Mouse (Mus musculus): ENCODE results near the gene Phlda3.

Gene Phlda3

DNA sequence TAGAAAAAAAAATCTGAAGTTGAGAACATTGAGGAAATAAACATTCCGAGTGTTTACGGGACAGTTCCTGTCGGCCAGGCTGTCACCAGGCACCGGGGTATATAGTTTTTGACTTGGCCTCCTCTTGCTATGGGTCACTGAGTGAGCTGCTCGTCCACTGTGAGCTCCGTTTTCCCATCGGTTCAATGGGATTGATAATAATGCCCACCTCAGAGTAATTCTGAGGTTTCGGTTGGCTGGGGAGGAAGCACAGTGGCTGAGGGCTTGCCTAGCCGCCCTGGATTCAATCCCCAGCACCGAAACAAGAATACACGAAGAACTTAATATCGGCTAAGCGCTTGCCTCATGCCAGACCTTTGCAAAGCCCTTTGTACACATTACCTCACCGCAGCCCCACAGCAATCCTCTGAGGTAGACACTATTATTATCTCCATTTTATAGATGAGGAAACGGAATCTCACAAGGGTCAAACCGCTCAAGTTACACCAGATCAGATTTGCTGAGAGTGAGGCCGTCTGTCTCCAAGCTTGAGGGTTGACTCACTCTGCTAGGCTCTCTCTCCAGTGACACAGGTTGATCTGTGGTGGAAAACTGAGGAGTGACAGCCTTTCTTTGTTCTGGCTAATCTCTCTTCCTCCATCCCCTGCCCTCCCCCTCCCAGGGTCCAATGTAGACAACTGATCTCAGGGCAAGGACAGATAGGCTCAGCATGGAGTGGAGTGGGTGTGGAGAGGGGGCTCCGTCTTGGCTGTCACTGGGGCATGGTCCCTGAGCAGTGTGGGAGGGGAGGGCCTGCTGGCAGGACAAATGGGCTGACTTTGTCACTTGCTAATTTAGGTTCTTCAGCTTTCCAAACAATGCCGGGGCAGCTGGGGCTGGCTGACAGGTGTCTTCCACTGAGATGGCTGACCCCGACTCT lies 28.6 kb downstream of the Phlda3 start:
- DNase-seq = no peak

DNA sequence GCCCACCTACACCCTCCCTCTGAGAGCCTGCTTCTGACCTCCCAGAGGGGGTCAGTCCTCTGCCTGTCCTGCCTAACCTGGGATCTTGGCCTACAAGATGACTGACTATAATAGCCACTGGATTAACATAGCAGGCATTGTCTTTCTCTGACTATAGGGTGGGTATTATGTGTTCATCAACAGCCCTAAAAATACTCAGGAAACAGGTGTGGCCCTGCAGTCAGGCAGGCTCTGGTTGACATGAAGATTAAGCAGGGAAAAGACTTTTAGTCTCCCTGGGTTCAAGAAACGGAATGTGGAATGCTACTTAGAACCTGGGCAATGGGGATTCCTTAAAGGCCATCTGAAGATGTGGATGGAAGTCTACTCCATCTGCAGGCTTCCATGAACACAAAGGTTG lies 32.6 kb downstream of the Phlda3 start:
- DNase-seq = no peak

DNA sequence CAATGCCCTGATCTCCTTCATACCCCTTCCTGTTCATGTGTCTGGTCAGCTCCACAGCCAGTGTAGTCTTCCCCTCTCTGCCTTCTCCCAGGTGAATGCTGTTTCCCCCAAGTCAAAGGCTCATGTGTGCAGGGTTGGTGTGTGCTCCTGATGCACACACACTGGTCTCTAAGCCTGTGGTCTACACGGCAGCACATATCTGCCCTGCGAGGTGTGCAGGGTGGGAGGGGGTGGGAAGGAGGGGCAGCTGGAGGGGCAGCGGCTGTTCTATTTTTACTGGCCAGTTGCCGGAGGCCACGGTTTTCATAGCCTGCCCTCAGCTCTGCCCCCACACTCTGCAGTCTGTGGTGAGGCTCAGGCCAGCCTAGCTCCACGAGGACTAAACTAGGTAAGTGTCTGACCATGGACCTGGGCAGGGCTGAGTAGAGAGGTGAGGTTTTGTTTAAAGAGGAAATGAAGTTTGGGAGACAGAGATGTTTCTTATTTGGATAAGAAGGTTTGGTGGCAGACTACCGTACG lies 33.2 kb downstream of the Phlda3 start:
- no peak for DNase-seq

DNA sequence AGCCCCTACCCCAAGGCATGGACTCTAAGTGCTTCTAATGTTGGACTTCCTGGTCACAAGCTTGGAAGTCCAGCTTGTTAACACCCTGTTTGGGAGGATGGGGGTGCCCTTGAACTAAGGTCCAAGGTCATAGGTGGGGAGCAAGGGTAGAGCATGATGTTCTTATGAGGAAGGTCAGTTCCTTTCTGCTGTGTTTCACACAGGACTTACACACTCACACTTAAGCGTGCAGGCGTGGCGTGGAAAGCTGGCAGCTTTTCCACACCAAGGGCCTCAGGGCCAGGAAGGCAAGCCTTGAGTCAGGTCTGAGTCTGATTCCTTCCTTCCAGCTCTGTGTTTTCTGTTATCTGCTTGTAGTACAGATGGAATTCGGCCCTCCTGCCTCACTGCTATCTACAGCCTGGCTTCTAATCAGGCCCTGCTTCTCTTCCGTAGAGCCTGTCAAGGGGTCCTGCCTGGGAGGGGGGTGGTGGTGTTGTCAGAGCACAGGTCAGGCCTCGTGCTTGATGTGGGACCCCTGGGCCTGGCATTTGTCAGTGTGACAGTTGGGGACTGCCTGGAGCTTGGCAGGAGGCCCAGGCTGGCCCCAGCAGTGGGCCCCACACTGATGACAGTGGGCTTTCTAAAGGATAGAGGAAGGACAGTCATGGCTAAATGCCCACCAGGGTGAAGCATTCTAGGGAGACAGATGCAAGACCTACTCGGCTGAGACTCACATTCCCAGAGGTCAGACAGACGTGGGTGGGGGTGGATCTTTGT lies 34.5 kb downstream of the Phlda3 start:
- no peak for DNase-seq

DNA sequence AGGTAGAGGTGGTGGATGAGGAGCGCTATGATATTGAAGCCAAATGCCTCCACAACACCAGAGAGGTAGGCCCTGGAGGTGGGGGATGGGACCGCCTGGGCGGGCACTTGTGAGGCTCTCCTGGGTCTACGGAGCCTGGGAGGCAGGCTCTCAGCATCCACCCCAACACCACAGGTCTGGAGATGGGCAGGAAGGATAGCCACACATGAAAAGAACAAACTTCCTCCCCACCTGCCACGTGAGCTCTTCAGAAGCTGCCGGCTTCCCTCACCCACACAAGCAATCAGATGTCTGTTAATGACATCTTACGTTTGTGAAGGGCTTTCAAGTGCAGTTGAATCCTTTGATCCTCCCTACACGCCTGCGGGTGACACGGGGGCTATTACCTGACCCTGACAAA lies 41.6 kb downstream of the Phlda3 start:
- DNase-seq = no peak

DNA sequence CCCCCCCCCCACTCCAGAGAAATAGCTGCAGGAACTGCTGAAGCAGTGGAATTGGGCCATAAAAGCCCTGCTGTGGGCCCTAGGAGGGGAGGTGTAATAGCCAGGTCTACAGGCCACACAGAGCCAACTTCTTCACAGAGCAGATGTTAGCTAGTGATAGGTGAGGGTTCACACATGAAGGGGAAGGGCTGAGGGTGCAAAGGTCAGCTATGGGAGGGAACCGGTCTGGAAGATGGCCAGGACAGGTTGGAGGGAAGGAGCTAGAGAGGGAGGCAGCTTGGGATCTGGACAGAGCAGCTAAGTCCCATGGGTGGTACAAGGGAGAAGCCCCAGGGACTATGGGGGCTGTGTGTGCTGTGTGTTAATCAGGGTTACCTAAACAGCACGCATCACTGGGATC lies 44.3 kb downstream of the Phlda3 start:
- DNase-seq = peak; percentile 70 to 72

DNA sequence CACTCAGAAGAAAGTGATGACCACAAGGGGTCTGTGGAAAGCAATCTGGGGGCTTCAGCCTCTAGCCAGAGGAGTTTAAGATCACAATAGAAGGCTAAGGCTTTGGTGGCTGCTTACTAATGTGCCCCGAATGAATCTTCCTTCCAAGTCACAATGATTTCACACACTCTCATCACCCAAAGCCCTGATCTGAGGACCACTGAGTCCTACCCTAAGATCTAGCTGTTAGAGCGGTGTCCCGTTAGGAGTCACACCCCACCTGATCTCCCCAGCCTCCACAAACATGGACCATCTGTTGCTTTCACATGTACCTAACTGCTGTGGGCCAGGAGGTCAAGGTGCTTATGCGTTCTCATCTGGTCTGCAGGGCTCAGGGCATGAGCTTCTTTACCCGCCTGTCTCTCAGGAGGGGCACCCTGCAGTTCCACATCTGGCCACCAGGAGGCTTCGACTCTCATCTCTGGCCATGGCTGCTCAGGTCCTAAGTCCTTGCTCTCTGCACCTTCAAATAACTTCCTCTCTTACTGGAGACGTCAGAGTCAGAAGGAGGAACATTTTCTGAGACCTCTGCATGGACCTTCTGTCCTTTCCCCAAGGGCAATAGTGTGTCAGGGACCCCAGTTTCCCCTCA lies 45.2 kb downstream of the Phlda3 start:
- peak; percentile 91 to 97 for DNase-seq

DNA sequence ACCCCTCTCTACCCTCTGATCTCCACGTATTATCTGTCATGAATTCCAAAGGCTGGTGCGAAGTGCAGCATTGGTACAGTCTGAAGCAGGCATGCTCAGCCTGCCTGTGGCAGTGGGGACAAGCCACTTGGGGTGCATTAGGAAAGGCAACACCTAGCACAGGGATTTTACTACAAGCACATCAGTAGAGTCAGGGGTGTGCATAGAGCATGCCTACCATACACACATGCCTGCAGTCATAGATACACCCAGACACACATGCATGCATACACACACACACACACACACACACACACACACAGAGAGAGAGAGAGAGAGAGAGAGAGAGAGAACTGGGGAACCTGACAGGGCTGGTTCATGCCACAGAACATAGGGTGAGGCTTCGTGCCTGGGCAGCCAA lies 46.3 kb downstream of the Phlda3 start:
- DNase-seq = no peak

DNA sequence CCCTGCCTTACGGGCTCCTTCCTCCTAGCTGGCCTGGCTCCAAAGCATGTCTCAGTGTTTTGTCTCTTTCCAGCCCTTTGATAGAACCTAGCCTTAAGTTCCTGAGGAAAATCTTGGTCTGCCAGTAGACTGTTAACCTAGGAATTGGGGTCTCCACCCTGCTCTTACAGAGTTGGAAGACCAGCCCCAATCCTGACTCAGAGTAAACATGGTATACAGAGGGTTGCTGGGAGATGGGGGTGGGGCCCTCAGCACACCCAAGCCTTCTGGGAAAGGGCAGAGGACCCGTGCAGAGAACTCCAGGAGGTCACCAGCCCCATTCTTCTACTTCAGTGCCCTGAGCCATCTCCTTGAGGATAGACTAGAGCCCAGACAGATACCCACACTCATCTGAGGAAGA lies 46.7 kb downstream of the Phlda3 start:
- DNase-seq = peak; percentile 25 to 40

DNA sequence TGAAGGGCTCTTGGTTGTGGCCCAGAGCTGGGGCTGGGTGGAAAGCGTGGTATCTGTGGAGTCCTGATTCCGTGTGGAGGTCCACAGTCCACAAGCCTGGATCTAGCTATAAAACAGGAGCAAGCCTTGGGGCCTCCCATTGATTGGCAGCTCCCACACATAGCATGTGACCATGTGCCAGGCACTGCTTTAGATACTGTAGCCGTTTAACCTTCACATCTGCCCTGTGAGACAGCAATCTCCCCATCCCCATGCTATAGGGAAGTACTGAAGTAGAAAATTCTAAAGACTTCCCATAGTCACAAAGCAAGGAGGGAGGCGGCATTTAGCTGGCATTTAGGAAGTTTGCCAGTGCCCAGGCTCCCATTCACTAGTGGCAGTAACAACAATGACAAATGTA lies 47.2 kb downstream of the Phlda3 start:
- peak; percentile 36 to 40 for DNase-seq

DNA sequence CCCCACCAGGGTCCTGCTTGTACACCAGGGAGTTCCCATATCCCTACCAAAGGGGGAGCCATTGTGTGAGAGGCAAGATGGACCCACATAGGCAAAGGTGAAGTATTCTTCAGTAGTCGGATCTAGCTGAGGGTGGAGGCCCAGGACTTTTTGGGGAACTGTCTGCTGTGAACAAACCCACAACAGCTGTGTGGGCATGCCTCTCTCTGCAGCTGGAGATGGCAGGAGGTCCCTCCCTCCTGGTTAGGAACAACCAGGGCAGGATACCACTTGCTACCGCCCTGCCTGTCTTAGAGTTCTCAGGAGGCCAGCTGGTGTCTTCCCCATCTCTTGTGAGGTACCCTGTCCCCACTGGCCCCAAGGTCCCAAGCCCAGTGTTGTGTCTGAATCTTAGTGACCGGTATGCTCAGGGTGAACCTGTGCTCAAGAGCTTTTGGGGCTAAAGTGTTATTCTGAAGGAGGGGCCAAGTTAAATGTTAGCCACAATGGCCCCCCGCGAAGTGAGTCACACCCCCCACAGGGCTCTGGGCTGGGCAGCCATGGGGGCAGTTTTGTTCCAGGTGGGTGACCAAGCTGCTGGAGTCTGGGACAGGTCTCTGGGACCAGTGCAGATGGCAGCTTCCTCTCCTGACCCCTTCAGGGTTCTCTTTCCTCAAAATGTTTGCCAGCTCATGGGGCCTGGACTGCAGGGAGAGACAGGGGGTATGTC lies 47.9 kb downstream of the Phlda3 start:
- DNase-seq = peak; percentile 87

DNA sequence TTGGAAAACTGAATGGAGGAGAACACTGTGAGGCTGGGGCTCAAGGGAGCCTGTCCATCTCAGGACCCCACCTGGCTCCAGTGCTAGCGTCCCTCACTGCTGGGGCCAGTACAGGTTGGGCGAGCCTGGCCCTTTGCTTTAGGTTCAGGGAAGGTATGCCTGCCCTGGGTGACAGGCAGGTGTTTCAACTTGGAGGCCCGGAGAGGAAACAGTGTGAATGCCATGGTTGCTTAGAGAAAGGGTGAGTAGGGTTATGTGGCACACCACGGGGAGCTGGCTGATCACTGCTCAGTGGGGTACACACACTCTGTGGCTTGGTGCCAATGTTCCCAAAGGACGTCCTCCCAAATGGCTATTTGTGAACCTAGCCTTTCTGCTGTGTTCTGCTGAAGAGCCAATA lies 48.6 kb downstream of the Phlda3 start:
- peak; percentile 21 to 46 for DNase-seq

DNA sequence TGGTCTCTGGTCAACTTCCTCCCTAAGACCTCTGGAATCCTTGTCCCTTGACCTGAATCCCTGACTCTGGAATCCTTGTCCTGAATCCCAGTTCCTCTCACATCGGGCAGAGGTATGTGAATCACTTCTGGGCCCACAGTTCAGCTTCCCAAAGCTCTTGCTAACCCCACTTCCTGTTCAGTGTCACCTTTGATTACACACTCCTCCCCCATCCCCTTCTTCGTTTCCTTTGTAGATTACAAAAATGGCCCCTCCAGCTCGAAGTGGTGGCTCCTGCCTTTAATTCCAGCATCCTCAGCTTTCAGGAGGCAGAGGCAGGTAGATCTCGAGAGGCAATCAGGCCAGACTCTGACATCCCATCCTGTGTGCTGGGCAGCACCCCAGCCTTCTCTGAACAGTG lies 51.7 kb downstream of the Phlda3 start:
- DNase-seq = no peak

DNA sequence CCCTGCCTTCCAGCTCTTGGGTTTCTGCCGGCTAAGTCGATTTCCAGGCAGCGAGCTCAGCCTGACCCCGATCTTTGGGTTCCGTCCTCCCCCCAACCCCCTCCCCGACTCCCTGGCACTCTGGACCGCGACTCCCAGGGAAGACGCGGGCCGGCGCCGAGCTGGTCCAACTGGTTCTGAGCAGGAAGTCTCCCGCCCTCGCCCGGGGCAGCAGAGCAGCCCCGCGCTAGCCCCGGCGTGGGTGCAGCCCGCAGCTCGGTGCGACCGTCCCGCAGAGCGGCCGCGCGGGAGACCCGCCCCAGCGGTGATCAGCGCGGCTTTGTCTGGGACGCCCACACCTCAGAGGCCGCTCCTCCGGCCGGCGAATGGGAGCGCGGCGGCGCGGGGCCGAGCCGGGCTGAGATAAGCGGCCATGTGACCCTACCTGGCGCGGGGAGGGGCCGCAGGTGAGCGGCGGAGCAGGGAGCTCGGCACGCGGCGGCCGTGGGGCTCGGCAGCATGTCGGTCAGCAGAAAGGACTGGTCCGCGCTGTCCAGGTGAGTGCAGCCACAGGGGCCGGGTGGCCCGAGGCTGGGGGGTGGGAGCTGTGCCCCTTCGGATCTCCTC lies 52.7 kb downstream of the Phlda3 start, which contains the start of gene Lad1:
Gene Lad1 (plus strand): TSS at position 118 of the 606 bp plus-strand sequence.
- peak; percentile 82 to 85 for DNase-seq

Data from kidney, postnatal 36 days (tissue).